Mouse (Mus musculus) heart, adult 8-10 months (tissue): Measurements from ENCODE around the gene Asic1. TPM values are rescaled to one million over a fixed set of nuclear protein-coding genes. Genes with fewer than 3 reads are reported as not detected.
A peak's percentile ranks its signal among the peaks of the same experiment; 100 is the strongest.
"Not testable (repeated sequence)": the region's sequence is repeated elsewhere in the genome, so short reads cannot be mapped to it uniquely, and the experiment has no call there.

Experiments used
- DNase-seq: peaks from one replicate; pipeline ENCODE4 v3.0.0; 2022; ENCODE audit warnings: low spot score
- total RNA-seq, 4 experiments: library from RNA; stranded (reverse); gene quantifications; 2 replicates each; pipeline ENCODE4 v1.2.4; 2022

The Asic1 gene
- total RNA-seq, 4 experiments from 2014 or later = 0.14 to 0.56 (median 0.35) TPM

DNA sequence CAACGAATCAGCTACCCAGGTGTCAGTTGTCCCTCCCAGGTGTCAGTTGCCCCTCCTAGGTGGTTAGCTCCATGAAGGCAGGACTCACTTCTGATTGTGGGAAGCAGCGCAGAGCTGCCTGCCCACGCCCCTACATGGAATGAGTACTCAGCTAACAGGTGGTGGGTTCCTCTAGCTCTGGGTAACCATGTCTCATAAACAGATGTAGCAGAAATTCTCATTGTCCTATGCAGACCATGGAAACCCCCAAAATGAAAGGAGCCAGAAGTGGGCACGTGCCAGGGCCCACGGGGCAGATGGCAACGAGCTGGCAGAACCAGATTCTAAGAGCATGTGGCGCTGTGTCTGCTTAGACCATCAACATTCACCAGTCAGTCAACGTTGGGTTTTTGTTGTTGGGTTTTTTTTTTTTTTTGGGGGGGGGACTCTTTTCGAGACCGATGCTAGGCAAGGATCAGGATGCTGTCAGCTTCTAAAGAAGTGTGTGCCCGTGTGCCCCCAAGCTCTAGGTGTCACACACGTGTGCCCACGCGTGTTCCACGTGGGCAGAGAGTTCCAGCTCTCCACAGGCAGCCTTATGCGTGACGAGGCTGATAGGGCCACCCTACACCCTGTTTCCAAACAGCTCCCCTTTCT, 6.1 kb upstream of the Asic1 start:
- no peak for DNase-seq

DNA sequence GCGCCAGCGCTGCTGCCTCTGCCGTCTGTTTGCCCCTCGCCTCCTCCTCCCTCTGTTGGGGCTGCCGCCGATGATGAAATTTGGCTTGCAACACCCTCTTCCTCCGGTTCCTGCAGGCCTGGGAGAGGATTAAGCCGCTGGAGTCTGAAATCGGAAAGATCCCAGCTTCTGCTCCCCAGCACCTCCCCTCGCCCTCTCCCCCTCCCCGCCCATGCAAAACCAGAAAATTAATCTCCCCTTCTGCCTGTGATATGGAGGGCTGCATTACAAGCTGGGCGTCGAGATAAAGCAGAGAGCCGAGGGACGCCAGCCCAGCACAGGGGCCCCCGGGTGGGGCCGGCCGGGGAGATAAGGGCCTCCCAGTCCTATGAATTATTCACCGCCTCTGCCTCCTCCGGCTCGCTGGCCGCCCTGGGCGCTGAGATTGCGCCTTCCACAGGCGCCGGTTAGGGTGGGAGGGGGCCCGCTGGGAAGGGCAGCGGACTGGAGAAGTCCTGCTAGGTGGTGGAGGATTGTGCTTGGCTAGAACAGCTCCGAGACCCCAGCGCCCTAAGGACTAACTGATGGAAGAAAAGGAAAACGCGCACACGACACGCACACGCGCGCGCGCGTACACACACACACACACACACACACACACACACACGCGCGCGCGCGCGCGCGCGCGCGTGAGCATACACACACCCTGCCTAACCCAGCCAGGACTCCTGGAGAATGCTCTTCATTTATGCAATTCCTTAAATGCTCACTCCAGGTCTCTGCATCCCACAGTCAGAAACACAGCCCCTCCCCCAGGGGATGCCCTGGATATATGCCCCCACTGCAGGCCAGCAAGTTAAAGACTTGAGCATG, 5.3 kb upstream of the Asic1 start:
- DNase-seq = no peak

DNA sequence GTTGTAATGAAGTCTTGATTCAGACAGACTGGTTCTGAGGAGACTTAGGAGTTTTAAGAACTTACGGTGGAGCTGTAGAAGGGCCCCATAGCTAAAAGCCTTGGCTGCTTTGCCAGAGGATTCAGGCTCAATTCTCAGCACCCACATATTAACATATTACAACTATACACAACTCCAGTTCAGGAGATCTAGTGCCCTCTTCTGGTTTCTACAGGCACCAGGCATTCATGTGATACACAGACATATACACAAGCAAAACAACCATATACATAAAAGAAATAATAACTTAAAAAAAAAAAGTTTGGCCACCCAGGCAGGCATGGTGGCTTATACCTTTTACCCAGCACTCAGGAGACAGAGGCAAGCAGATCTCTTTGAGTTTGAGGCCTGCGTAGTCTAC, 2.6 kb upstream of the Asic1 start:
- no peak for DNase-seq

DNA sequence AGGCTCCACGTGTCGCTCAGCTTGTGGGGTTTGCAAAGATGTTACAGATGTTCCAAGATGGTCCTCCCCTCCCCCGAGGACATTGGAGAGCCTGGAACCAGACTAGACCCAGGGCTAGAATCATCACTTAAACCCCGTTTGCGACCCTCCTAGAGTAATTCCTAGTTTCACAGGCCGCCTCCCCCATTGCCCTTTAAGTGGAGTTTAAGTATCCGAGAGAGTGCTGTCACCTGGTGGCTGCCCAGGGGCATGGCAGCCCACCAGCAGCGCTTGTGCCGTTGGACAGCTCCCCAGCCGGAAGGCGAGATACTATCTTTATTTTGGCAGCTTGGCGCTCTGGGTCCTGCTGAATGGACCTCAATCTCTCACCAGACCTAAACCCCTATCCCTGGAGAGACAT, 1.3 kb upstream of the Asic1 start:
- DNase-seq = peak; percentile 57

DNA sequence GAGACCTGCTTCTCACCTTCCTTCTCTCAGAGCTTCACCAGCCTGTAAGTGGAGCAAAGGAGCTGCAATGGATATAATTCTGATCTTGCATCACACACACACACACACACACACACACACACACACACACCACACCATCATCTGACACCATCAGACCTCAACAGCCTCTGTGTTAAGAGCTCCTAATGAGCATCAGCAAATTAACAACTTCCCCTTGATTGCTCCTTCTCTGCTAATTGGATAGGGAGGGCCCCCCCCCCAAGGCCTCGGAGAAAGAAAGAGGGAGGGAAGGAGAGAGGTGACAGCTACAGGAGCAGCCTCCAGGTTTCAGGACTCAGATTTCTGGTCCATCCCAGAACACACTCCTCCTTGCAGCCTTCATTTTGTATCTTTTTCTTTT, 776 bp upstream of the Asic1 start:
- DNase-seq = no peak

DNA sequence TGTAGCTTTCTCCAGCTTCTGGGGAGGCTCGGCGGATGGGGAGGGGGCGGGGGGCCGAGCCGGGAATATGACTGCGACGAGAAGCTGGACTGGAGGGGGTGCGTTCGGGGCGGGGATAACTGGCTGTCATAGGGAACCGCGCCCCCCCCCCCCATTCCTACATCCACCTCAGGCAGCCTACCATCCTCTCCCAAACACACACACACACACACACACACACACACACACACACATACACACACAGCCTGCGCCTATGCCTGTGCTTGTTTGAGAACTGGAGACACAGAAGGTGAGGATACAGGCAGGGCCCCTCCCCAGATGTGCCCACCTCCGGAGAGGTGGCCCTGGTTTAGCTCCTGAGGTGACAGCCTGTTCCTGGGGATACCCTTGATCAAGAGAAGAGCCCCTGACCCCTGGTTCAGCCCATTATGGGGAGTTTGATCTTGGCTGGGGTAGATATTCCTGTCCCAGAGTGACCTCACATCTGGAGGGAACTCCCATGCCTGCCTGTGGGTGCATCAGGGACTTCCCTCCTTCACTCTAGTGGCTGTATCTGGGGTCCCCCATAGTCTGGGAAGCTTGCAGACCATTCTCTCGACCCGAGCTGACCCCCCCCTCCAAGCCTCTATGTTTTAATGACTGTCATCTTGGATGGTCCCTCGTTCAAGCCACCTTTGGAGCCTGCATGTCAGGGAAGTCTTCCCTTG, 949 bp downstream of the Asic1 start:
- no peak for DNase-seq

DNA sequence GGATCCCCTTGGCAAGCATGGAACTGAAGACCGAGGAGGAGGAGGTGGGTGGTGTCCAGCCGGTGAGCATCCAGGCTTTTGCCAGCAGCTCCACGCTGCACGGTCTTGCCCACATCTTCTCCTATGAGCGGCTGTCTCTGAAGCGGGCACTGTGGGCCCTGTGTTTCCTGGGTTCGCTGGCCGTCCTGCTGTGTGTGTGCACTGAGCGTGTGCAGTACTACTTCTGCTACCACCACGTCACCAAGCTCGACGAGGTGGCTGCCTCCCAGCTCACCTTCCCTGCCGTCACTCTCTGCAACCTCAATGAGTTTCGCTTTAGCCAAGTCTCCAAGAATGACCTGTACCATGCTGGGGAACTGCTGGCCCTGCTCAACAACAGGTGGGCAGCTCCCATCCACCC, 1.6 kb downstream of the Asic1 start:
- DNase-seq = no peak

DNA sequence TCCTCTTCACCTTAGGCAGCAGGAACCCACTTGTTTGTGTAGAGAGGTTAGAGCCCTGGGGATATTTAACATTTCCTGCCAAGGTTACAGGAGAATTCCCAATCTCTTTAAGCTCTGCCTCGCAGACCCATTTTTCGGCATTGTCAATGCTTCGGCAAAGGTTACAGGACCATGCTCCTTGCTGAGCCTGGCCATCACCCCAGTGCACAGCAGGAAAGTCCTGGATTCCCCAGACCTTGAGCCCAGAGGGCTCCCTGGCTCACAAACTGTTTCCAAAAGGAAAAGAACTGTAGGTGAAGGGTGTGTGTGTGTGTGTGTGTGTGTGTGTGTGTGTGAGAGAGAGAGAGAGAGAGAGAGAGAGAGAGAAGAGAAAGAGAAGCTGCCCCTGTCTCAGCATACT, 4.7 kb downstream of the Asic1 start:
- no peak for DNase-seq

DNA sequence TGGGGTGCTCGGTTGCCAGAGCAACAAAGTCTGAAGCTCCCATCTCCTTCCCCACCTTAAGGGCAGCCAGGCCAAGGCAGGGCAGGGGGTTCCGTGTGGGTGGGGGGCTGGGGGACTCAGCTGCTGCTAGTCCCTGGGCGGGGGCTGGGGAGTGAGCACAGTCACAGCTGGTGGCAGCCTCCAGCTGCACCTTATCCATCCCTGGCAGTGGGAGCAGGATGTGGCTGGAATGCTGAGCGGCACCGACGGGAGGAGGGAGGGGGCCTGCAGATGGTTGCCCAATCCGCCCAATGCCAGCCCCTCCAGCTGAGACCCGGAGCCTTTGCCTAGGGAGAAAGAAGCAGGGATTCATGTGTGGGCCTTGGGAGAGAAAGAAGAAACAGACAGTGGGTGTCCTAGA, 6.9 kb downstream of the Asic1 start:
- DNase-seq = no peak

DNA sequence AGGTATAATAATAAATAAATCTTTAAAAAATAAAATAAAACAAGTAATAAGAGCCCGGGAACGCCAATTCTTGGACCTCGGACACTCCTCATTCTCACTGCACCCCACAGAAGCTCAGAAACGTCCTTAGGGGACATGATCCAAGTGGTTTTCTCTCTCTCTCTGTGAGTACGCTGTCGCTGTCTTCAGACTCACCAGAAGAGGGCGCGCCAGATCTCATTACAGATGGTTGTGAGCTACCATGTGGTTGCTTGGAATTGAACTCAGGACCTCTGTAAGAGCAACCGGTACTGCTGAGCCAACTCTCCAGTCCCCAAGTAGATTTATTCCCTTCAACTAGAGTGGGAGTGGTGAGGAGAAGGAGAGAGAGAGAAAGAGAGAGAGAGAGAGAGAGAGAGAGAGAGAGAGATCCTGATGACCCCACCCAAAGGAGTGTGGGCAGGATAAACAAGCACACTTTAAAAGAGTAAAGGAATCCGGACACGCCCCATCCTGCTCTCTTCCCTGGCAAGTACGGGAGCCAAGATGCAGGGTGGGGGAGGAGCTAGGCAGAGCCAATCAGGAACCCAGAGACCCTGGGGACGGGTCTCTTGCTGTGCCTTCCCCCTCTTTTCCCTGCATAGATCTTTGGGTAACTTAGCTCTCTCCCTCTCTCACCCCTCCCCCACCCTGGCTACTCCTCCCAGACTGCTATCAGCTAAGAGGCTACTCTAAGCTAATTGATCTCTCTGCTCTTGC, 8.1 kb downstream of the Asic1 start:
- DNase-seq = no peak

DNA sequence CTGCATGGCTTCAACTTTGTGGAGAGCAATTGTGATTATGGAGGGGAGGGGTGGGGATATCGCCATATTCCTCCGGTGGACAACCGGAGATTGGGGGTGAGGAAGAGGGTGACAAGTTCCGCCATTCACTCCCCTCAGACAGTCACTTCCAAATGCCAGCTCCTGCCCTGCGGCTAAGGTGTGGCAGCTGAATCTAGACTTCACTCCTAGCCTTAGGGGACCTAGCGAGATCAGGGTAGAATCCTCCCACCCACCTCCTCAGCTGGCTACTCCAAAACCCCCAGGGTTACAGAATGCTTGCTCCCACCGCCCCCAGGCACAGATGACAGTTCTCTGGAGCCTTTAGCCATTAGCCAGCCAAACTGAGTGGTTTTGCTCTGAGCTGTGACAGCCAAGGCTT, 8.8 kb downstream of the Asic1 start:
- DNase-seq = no peak

DNA sequence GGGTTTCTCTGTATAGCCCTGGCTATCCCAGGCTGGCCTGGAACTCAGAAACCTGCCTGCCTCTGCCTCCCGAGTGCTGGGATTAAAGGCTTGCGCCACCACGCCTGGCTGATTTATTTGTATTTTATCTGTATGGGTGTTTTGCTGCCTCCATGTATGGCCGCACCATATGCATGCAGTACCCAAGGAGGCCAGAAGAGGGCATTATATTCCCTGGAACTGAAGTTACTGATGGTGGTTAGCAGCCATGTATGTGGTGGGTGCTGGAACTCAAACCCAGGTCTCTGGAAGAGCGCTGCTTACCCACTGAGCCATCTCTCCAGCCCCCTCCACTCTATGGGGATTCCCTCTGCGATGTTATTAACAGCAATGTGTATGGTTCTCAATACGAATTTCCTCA, 12.7 kb downstream of the Asic1 start:
- no peak for DNase-seq

DNA sequence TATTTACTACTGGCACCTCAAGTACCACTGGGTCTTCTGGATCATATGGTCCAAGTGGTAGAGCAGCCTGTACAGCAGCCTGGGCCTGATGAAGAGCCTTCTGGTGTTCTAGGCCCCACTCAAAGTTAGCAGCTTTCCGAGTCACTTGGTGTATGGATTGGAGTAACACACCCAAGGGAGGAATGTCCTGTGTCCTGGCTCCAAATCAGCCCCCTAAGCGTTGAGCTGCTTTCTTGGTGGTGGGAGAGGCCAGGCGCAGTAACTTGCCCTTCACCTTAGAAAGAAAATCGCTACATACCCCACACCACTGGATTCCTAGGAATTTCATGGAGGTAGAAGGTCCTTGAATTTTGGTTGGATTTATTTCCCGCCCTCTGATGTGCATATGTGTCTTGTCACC, 14.0 kb downstream of the Asic1 start:
- no peak for DNase-seq

DNA sequence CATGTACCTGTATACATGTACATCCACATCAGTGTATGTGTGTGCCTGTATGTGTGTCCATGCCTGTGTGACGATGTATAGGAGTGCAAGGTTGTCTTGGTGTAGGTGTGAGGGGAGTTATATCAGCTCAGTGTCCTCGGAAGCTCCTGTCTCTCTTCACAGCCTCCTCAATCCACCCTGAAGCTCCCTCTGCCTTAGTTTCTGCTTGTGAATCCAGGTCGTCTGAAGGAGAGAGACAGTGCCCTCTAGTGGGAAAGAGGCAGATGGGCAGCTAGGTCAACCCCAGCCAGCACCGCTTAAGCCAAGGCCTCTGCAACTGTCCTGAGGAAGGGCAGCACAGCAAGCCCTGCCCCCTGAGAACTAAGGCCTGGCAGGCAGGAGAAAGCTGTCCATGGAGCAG, 18.5 kb downstream of the Asic1 start:
- DNase-seq = peak; percentile 46

DNA sequence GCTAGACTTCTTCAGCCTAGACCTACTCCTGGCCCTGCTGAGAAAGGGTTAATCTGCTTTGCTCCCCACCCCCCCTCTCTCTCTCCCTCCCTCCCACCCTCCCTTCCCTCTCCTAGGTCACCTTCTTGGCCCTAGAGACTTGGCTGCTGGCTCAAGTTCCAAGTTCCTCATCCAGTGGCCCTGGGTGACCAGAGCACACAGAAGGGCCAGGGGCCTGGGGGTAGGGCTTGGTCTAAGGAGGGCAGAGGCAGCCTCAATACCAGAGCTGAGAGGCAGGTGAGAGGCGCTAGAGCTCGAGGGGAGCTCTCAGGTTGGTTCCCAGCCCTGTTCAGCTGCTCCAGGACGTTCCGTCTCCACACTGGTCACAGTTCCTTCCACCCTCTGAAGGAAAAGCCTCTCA, 20.8 kb downstream of the Asic1 start:
- DNase-seq = no peak

DNA sequence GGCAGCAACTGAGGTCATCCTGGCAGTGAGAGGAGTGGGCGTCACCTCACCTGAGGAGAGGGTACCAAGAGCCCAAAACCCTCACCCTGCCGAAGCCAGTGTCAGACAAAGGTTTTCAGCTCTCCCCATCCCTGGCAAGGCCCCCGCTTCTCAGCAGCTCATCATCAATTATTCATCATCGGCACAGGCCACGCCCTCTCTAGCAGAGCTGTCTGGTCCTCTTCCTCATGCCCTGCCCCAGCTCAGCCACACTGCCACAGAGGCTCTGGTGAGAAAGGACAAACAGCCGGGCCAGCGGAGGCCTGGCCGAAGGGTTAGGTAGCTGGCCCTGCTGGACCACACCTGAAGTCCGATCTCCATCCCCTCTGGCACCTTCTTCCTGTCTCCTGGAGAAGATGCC, 21.8 kb downstream of the Asic1 start:
- DNase-seq = no peak

DNA sequence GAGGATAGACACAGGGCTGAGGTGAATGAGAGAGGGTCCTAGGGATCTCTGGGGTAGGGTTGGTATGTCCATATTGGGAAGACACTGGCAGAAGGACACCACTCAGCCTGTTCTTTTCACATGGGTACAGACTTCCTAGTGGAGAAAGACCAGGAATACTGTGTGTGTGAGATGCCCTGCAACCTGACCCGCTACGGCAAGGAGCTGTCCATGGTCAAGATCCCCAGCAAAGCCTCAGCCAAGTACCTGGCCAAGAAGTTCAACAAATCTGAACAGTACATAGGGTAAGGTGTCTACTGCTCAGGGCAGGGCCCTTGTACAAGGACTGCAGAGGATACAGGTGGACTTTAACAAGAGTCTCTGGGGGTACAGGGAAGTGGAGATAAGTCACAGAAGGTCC, 27.1 kb downstream of the Asic1 start:
- DNase-seq = no peak

DNA sequence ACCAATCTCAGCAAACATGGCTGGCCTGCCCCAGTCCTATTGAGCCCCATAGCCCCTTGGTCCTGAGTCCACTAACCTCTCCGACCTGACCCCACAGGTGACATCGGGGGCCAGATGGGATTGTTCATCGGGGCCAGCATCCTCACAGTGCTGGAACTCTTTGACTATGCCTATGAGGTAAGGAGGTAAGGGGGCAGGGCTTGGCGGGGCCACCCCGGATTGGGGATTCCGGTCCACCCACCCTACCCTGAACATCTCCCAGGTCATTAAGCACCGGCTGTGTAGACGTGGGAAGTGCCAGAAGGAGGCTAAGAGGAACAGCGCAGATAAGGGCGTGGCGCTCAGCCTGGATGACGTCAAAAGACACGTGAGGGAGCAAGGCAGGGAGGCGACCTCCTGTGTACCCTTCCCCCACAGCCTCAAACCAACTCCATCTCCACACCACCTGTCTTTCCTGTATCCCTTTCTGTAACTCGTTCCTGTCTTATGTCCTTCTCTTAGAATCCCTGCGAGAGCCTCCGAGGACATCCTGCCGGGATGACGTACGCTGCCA, 28.4 kb downstream of the Asic1 start:
- no peak for DNase-seq

DNA sequence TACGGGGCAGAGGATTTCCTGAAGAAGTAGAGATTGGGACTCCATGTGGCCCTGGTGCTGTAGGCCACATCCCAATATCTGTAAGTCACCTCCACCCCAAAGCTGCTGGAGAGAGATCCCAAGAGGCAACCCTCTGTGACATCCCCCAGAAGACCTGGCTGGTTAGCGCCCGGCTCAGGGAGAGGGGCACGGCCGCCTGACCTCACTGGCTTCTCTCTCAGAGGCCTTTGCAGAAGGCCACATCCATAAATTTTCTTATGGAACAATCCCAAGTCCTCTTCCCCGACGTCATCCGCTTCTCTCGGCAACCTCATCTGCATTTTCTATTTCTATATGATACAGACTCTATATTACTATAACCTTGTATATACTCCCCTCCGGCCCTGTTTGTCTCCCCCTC, 29.5 kb downstream of the Asic1 start:
- no peak for DNase-seq

DNA sequence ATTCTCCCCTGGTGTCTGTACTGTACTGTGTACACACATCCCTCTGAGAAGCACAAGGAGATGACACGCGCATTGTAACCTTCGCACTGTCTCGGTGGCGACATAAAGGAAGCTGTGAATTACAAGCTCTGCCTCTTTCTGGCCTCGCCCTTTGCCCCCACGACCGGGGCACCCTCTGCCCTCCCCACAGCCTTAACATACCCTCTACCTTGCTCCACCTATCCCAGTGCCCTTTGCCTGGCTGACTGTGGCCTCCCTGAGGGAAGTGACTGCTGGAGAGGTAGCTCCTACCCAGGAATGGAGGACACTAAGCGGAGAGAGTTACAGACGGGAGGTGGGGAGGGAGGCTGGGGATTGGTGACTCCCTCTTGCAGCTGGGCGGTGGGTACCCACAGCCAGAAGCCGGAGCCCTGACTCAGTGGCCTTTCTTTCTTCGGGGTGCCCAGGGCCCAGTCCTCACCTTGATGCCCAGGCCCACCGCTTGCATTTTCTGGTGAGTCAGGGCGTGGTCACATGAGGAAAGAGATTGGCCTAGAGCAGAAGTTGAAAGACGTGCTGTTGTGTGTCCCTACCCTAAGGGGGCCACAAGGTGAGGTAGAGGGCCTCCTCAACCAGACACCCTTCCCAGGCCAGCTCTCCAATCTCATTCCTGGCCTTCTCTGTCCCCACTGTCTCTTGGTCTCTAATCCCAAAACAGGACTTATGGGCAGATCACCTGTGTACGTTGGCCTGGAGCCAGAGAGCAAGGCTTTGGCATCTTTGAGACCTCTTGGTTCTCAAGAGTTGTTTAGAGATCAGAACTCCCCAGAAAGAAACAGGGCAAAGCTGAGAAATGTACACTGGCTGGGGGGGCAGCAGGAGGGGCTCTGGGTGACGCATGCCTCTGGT, 30.3 kb downstream of the Asic1 start:
- no peak for DNase-seq

DNA sequence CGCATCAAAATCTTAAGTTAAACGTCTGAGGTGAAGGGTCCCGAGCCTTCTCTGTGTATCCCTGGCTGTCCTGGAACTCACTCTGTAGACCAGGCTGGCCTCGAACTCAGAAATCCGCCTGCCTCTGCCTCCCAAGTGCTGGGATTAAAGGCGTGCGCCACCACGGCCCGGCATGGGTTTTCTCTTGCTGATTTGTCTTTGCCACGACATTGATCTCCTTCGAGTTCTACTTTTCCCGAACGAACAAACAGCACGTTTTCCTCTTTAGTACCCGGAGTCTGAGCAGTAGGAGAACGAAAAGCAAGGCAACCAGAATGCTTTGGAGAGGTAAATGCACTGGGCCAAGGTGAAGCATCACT, 31.5 kb downstream of the Asic1 start:
- DNase-seq = not testable (repeated sequence)
